Mouse (Mus musculus) limb, embryonic 11.5 days (tissue): Measurements from ENCODE around the gene Lrrc74a. TPM values are rescaled to one million over a fixed set of nuclear protein-coding genes. Genes with fewer than 3 reads are reported as not detected.

Experiments
- ATAC-seq: fragments of 200-750 bp; cut with Nextera tagmentation; 2 replicates; pipeline ENCODE4 v1.8.0; 2017; ENCODE audit warnings: low read depth; ENCODE audit not compliant: insufficient number of reproducible peaks, low FRiP score, low TSS enrichment
- DNase-seq: peaks from one replicate; pipeline ENCODE4 v3.0.0-alpha.2; 2015; ENCODE audit warnings: low spot score
- H3K27ac ChIP-seq: fragments of 300-500 bp; sonication (generic); replicated peaks from 2 replicates; pipeline ENCODE4 v1.5.1; 2014; ENCODE audit warnings: low read depth, mild to moderate bottlenecking, low read length
- H3K27me3 ChIP-seq: fragments of 300-500 bp; sonication (generic); 2 replicates; pipeline ENCODE4 v1.6.1; 2014; ENCODE audit warnings: mild to moderate bottlenecking, low read length, mixed read lengths; ENCODE audit not compliant: control insufficient read depth, insufficient read depth
- H3K36me3 ChIP-seq: fragments of 300-500 bp; sonication (generic); 2 replicates; pipeline ENCODE4 v1.6.1; 2014; ENCODE audit warnings: mild to moderate bottlenecking, low read length, moderate library complexity, mixed read lengths; ENCODE audit not compliant: control insufficient read depth, insufficient read depth
- H3K4me1 ChIP-seq: fragments of 300-500 bp; sonication (generic); 2 replicates; pipeline ENCODE4 v1.6.1; 2014; ENCODE audit warnings: low read length, mixed read lengths; ENCODE audit not compliant: control insufficient read depth, insufficient read depth
- H3K4me2 ChIP-seq: fragments of 300-500 bp; sonication (generic); 2 replicates; pipeline ENCODE4 v1.6.1; 2014; ENCODE audit warnings: low read depth, mild to moderate bottlenecking, moderate library complexity; ENCODE audit not compliant: severe bottlenecking
- H3K4me3 ChIP-seq: fragments of 300-500 bp; sonication (generic); 2 replicates; pipeline ENCODE4 v1.5.1; 2014; ENCODE audit warnings: low read depth, low read length
- H3K9ac ChIP-seq: fragments of 300-500 bp; sonication (generic); 2 replicates; pipeline ENCODE4 v1.6.1; 2014; ENCODE audit warnings: mild to moderate bottlenecking, low read length
- H3K9me3 ChIP-seq: fragments of 300-500 bp; sonication (generic); 2 replicates; pipeline ENCODE4 v1.6.1; 2016; ENCODE audit warnings: low read length; ENCODE audit not compliant: control insufficient read depth
- WGBS: fragments of 180-500 bp; shearing (Covaris S2); extraction: QIAGEN DNeasy Blood & Tissue Kit; methylation state at CpG from one replicate; pipeline ENCODE4 v1.1.7; 2014; 5-methylcytosine and 5-hydroxymethylcytosine counted together
- polyA plus RNA-seq: library from polyadenylated mRNA; unstranded; fragments of >200 nt; fragmentation: Nextera tagmentation; extraction: Ambion mirVana; gene quantifications from 2 replicates; pipeline ENCODE4 v1.2.1, GENCODE M21; 2014

Gene Lrrc74a
- polyA plus RNA-seq, 1 experiment from 2014 or later = not detected

- Histone ChIP-seq H3K9ac (no peak overlapping the region), H3K27me3 (no peaks in the 10 kb centered on the region), H3K4me2 (no peak overlapping the region), H3K36me3 (no peaks in the 10 kb centered on the region; the same call in 1 of the 2 replicates), H3K27ac (no peak overlapping the region), H3K4me3 (no peak overlapping the region), H3K9me3 (no peaks in the 10 kb centered on the region), H3K4me1 (no peaks in the 10 kb centered on the region)
- 63% methylated on average over 5 of the region's 5 CpGs for WGBS
- ATAC-seq (no peak), DNase-seq (no peak)
Measured at GRCm38 (mm10) chr12:86692471-86693356, 41.5 kb upstream of the Lrrc74a start.

DNA sequence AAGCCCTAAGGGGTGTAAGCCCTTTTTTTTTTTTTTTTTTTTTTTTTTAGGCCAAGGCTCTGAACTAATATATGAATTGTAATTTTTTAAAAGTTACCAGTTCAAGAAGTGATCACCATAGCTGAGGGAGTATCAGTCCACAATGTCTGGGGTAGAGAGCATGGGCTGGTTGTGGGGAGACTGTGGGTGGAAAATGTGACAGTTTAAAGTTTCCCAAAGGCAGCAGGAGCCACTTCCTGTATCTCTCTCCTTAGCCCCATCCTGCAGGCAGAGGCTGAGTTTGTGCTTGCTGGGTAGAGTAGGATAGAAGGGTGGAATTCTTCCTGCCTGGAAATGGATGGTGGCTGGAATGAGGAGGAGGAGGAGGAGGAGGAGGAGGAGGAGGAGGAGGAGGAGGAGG, 40.8 kb upstream of the Lrrc74a start:
- ATAC-seq (no peak), DNase-seq (no peak)
- Histone ChIP-seq H3K27ac (no peak overlapping the region), H3K27me3 (no peaks in the 10 kb centered on the region), H3K9ac (no peak overlapping the region), H3K36me3 (no peaks in the 10 kb centered on the region; the same call in 1 of the 2 replicates), H3K4me2 (no peak overlapping the region), H3K4me1 (no peaks in the 10 kb centered on the region), H3K4me3 (no peak overlapping the region), H3K9me3 (no peaks in the 10 kb centered on the region)

GRCm38 (mm10) chr12:86694441-86694840, 39.7 kb upstream of the Lrrc74a start:
- H3K27ac ChIP-seq = no peak overlapping the region
- no peaks in the 10 kb centered on the region for H3K27me3 ChIP-seq
- no peaks in the 10 kb centered on the region for H3K4me1 ChIP-seq
- 83% methylated on average over 1 of the region's 1 CpGs for WGBS
- no peaks in the 10 kb centered on the region for H3K9me3 ChIP-seq
- ATAC-seq = no peak
- no peaks in the 10 kb centered on the region for H3K36me3 ChIP-seq
- DNase-seq = no peak
- H3K9ac ChIP-seq = no peak overlapping the region
- no peak overlapping the region for H3K4me3 ChIP-seq
- H3K4me2 ChIP-seq = no peak overlapping the region

DNA sequence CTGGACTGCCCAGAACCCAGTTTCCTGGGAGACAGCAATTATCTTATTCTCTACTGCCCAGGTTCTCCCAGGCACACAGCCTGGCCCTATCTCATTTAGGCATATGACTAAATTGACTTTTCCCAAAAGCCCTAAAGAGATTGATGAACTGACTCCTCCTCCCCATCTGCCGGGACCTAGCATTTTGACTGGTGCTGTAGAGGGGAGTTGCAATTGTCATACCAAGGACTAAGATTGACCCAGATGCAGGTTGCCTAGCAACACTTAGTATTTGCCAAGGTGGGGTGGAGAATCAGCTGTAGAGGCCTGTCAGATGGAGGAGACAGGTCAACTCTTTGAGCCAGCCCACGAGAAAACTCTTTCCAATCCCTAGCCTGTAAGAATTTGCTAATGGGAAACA, 36.2 kb upstream of the Lrrc74a start:
- Histone ChIP-seq H3K36me3 (no peaks in the 10 kb centered on the region), H3K4me1 (no peaks in the 10 kb centered on the region), H3K9ac (no peak overlapping the region), H3K9me3 (no peaks in the 10 kb centered on the region), H3K4me3 (no peak overlapping the region), H3K4me2 (no peak overlapping the region), H3K27ac (no peak overlapping the region), H3K27me3 (no peaks in the 10 kb centered on the region)
- WGBS = 75% methylated on average over 2 of the region's 2 CpGs
- DNase-seq = no peak
- no peak for ATAC-seq

DNA sequence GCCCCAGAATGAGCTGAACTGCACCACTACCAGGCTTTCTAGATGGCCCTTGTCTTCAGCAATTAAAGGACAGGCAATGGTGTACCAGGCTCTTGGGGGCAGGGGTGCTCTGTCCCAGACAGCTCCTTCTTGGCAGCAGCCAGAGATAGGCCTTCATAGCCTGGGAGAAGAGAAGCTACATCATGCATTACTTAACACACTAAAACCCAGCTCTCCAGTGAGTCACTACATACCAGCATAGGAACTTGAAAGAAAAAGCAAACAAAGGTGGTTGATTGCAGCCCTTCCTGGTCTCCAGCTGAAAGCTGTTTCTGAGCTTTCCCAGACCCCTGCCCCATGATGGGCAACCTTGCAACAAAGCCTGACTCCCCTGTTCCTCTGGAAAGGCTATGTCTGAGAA, 35.6 kb upstream of the Lrrc74a start:
- H3K36me3 ChIP-seq = no peaks in the 10 kb centered on the region
- no peak overlapping the region for H3K27ac ChIP-seq
- DNase-seq = no peak
- H3K9me3 ChIP-seq = no peaks in the 10 kb centered on the region
- H3K4me2 ChIP-seq = no peak overlapping the region
- H3K4me3 ChIP-seq = no peak overlapping the region
- no peaks in the 10 kb centered on the region for H3K4me1 ChIP-seq
- ATAC-seq = no peak
- H3K27me3 ChIP-seq = no peaks in the 10 kb centered on the region
- no peak overlapping the region for H3K9ac ChIP-seq

DNA sequence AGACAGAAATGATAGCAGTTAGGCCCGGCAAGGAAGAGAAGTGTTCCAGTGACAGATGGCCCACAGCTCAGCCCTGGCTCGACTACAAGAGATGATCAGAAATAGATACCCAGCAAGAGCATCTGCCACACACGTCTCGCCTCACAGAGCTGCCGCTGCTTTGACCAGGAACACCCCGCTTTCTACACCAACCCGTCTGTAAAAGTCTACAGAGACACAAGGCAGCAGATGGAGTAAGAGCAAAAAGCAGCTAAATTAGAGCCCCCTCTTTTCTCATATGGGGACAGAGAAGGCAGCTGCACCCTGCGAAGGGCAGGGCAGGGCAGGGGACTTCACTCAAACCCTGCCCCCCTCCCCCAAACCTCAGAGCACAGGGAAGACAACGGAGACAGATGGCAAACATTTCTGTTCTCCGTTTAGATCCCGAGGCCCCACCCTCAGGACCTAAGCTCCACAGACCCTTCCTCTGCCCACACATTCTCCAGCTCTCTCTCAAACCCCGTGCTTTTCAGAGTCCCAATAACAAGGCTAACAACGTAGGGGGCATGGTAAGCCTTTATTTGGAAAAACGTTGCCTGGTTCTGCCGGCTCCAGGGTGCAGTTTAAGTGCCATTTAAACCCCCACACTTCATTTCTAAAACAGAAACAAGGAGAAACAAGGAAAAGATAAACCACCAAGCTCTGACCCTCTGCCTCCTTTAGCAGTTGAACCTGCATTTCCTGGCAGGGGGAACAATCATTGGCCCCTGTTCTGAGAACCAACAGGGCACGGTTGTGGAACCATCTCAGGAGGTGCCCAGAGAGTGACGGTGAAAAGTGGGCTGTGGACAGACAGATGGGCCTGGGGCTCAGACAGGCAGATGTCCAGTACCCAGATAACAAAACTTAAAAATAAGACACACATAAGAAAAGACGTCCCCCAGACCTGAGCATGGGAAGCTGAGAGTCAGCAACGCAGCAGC, 33.9 kb upstream of the Lrrc74a start:
- Histone ChIP-seq H3K27ac (no peak overlapping the region), H3K36me3 (no peaks in the 10 kb centered on the region), H3K4me2 (no peak overlapping the region), H3K27me3 (no peaks in the 10 kb centered on the region), H3K9ac (no peak overlapping the region), H3K9me3 (no peaks in the 10 kb centered on the region), H3K4me3 (no peak overlapping the region), H3K4me1 (no peaks in the 10 kb centered on the region)
- 39% methylated on average over 19 of the region's 19 CpGs for WGBS
- no peak for DNase-seq
- ATAC-seq = no peak

GRCm38 (mm10) chr12:86700927-86701310, 33.2 kb upstream of the Lrrc74a start:
- Histone ChIP-seq H3K36me3 (no peaks in the 10 kb centered on the region), H3K4me2 (no peak overlapping the region), H3K9me3 (no peaks in the 10 kb centered on the region), H3K27ac (no peak overlapping the region), H3K4me1 (no peaks in the 10 kb centered on the region), H3K4me3 (no peak overlapping the region), H3K9ac (no peak overlapping the region), H3K27me3 (no peaks in the 10 kb centered on the region)
- WGBS = 70% methylated on average over 4 of the region's 4 CpGs
- ATAC-seq (no peak), DNase-seq (no peak)

DNA sequence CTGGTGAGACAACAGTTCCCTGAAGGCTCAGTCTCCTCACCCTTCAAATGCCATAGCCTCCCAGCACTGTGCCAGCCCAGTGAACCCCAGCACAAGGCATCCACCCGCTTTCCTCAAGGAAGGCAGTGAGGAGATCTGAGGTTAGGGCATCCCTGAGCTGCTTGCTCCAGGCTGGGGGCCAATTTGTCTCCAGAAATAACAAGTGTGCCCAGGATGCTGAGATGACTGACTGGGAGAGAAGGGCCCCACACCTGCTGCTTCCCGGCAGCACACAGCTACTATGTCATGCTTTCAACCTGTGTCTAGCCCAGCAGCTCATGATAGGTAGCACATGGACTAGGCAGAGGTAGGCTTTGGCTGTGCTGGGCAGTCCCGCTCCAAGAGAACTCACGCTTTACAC, 32.7 kb upstream of the Lrrc74a start:
- Histone ChIP-seq H3K9me3 (no peaks in the 10 kb centered on the region), H3K27me3 (no peaks in the 10 kb centered on the region), H3K4me3 (no peak overlapping the region), H3K4me1 (no peaks in the 10 kb centered on the region), H3K4me2 (no peak overlapping the region), H3K36me3 (no peaks in the 10 kb centered on the region), H3K9ac (no peak overlapping the region), H3K27ac (no peak overlapping the region)
- ATAC-seq (no peak), DNase-seq (no peak)
- WGBS = 85% methylated on average over 4 of the region's 4 CpGs
